Mouse (Mus musculus) stomach, embryonic 14.5 days (tissue): ENCODE measurements at regions not wholly inside any gene's neighbourhood (a gene's known extent, or its start where the extent isn't known, plus 50 kb on each side); places are given as distances from the start of the nearest gene placed in this dataset.

Experiments used
- ATAC-seq: fragments of 200-750 bp; cut with Nextera tagmentation; 2 replicates; pipeline ENCODE4 v1.8.0; 2017; ENCODE audit warnings: low read depth, moderate TSS enrichment; ENCODE audit not compliant: insufficient number of reproducible peaks, insufficient read depth, low FRiP score
- H3K27ac ChIP-seq: fragments of 300-500 bp; sonication (generic); 2 replicates; pipeline ENCODE4 v1.5.1; 2014; ENCODE audit warnings: mild to moderate bottlenecking, low read length, moderate library complexity, mixed read lengths
- H3K27me3 ChIP-seq: fragments of 300-500 bp; sonication (generic); 2 replicates; pipeline ENCODE4 v1.6.1; 2014; ENCODE audit warnings: low read length, control low read depth, mixed read lengths; ENCODE audit not compliant: control insufficient read depth, insufficient read depth
- H3K36me3 ChIP-seq: fragments of 300-500 bp; sonication (generic); 2 replicates; pipeline ENCODE4 v1.6.1; 2014; ENCODE audit warnings: mild to moderate bottlenecking, control low read depth, low read length, moderate library complexity, mixed read lengths; ENCODE audit not compliant: control insufficient read depth, insufficient read depth
- H3K4me1 ChIP-seq: fragments of 300-500 bp; sonication (generic); 2 replicates; pipeline ENCODE4 v1.6.1; 2014; ENCODE audit warnings: low read length, control low read depth, mixed read lengths; ENCODE audit not compliant: control insufficient read depth, insufficient read depth
- H3K4me2 ChIP-seq: fragments of 300-500 bp; sonication (generic); replicated peaks from 2 replicates; pipeline ENCODE4 v1.6.1; 2014; ENCODE audit warnings: low read depth, low read length, control low read depth
- H3K4me3 ChIP-seq: fragments of 300-500 bp; sonication (generic); 2 replicates; pipeline ENCODE4 v1.5.1; 2014; ENCODE audit warnings: low read depth, low read length, control low read depth
- H3K9ac ChIP-seq: fragments of 300-500 bp; sonication (generic); replicated peaks from 2 replicates; pipeline ENCODE4 v1.6.1; 2014; ENCODE audit warnings: low read depth, mild to moderate bottlenecking, control low read depth, low read length, moderate library complexity, mixed read lengths
- H3K9me3 ChIP-seq: fragments of 300-500 bp; sonication (generic); 2 replicates; pipeline ENCODE4 v1.6.1; 2016; ENCODE audit warnings: low read depth, low read length, control low read depth; ENCODE audit not compliant: control insufficient read depth
- WGBS: fragments of 180-500 bp; shearing (Covaris S2); extraction: QIAGEN DNeasy Blood & Tissue Kit; methylation state at CpG from one replicate; pipeline ENCODE4 v1.1.7; 2014; 5-methylcytosine and 5-hydroxymethylcytosine counted together

- H3K27ac ChIP-seq = no peak overlapping the region
- H3K4me1 ChIP-seq = no peaks in the 10 kb centered on the region
- H3K4me2 ChIP-seq = no peak overlapping the region
- H3K36me3 ChIP-seq = no peaks in the 10 kb centered on the region
- no peaks in the 10 kb centered on the region for H3K27me3 ChIP-seq
- H3K9ac ChIP-seq = no peak overlapping the region
- WGBS = 80% methylated on average over 13 of the region's 13 CpGs
- H3K4me3 ChIP-seq = no peak overlapping the region
- ATAC-seq = no peak
- no peaks in the 10 kb centered on the region for H3K9me3 ChIP-seq
Observed at GRCm38 (mm10) chr11:19619494-19619893, 304.7 kb upstream of the Spred2 start.

- 86% methylated on average over 6 of the region's 6 CpGs for WGBS
- Histone ChIP-seq H3K9ac (no peak overlapping the region), H3K4me2 (no peak overlapping the region), H3K9me3 (no peaks in the 10 kb centered on the region), H3K27ac (no peak overlapping the region), H3K36me3 (no peaks in the 10 kb centered on the region), H3K4me3 (no peak overlapping the region), H3K4me1 (no peaks in the 10 kb centered on the region), H3K27me3 (no peaks in the 10 kb centered on the region)
- no peak for ATAC-seq
Observed at GRCm38 (mm10) chr11:19631055-19631695, 293.0 kb upstream of the Spred2 start.

- ATAC-seq = no peak
- Histone ChIP-seq H3K4me1 (no peaks in the 10 kb centered on the region), H3K4me3 (no peak overlapping the region), H3K27me3 (no peaks in the 10 kb centered on the region), H3K27ac (no peak overlapping the region), H3K36me3 (no peaks in the 10 kb centered on the region), H3K9me3 (no peaks in the 10 kb centered on the region), H3K9ac (no peak overlapping the region), H3K4me2 (no peak overlapping the region)
- WGBS = 56% methylated on average over 5 of the region's 5 CpGs
Observed at GRCm38 (mm10) chr11:19632477-19632876, 291.7 kb upstream of the Spred2 start.

- no peaks in the 10 kb centered on the region for H3K27me3 ChIP-seq
- H3K9me3 ChIP-seq = no peaks in the 10 kb centered on the region
- ATAC-seq = no peak
- 72% methylated on average over 5 of the region's 5 CpGs for WGBS
- H3K36me3 ChIP-seq = no peaks in the 10 kb centered on the region
- no peak overlapping the region for H3K9ac ChIP-seq
- H3K27ac ChIP-seq = no peak overlapping the region
- no peak overlapping the region for H3K4me3 ChIP-seq
- no peaks in the 10 kb centered on the region for H3K4me1 ChIP-seq
- no peak overlapping the region for H3K4me2 ChIP-seq
Observed at GRCm38 (mm10) chr11:19633621-19634020, 290.6 kb upstream of the Spred2 start.

- Histone ChIP-seq H3K9me3 (no peaks in the 10 kb centered on the region), H3K36me3 (no peaks in the 10 kb centered on the region), H3K4me2 (no peak overlapping the region), H3K9ac (no peak overlapping the region), H3K27me3 (no peaks in the 10 kb centered on the region), H3K4me3 (no peak overlapping the region), H3K27ac (no peak overlapping the region), H3K4me1 (no peaks in the 10 kb centered on the region)
- WGBS = 74% methylated on average over 8 of the region's 8 CpGs
- no peak for ATAC-seq
Observed at GRCm38 (mm10) chr11:19641153-19641552, 283.0 kb upstream of the Spred2 start.

- Histone ChIP-seq H3K9ac (no peak overlapping the region), H3K27me3 (no peaks in the 10 kb centered on the region), H3K4me1 (no peaks in the 10 kb centered on the region), H3K9me3 (no peaks in the 10 kb centered on the region), H3K36me3 (no peaks in the 10 kb centered on the region), H3K4me2 (no peak overlapping the region), H3K4me3 (no peak overlapping the region), H3K27ac (no peak overlapping the region)
- WGBS = 66% methylated on average over 7 of the region's 7 CpGs
- no peak for ATAC-seq
Observed at GRCm38 (mm10) chr11:19644116-19644795, 279.9 kb upstream of the Spred2 start.

GRCm38 (mm10) chr11:19645106-19645505 is 279.1 kb upstream of the Spred2 start:
- no peaks in the 10 kb centered on the region for H3K36me3 ChIP-seq
- no peaks in the 10 kb centered on the region for H3K27me3 ChIP-seq
- 74% methylated on average over 5 of the region's 5 CpGs for WGBS
- no peaks in the 10 kb centered on the region for H3K4me1 ChIP-seq
- no peak overlapping the region for H3K27ac ChIP-seq
- no peak overlapping the region for H3K4me3 ChIP-seq
- ATAC-seq = no peak
- H3K9ac ChIP-seq = no peak overlapping the region
- no peaks in the 10 kb centered on the region for H3K9me3 ChIP-seq
- no peak overlapping the region for H3K4me2 ChIP-seq

GRCm38 (mm10) chr11:19651522-19651921 is 272.7 kb upstream of the Spred2 start:
- H3K4me1 ChIP-seq = no peaks in the 10 kb centered on the region
- no peak overlapping the region for H3K9ac ChIP-seq
- no peak for ATAC-seq
- no peak overlapping the region for H3K27ac ChIP-seq
- no peaks in the 10 kb centered on the region for H3K36me3 ChIP-seq
- H3K4me2 ChIP-seq = no peak overlapping the region
- 61% methylated on average over 6 of the region's 6 CpGs for WGBS
- no peaks in the 10 kb centered on the region for H3K27me3 ChIP-seq
- no peaks in the 10 kb centered on the region for H3K9me3 ChIP-seq
- H3K4me3 ChIP-seq = no peak overlapping the region

GRCm38 (mm10) chr11:19651929-19652328 is 272.2 kb upstream of the Spred2 start:
- WGBS = 89% methylated on average over 7 of the region's 7 CpGs
- Histone ChIP-seq H3K4me2 (no peak overlapping the region), H3K9me3 (no peaks in the 10 kb centered on the region), H3K4me1 (no peaks in the 10 kb centered on the region), H3K27ac (no peak overlapping the region), H3K4me3 (no peak overlapping the region), H3K27me3 (no peaks in the 10 kb centered on the region), H3K36me3 (no peaks in the 10 kb centered on the region), H3K9ac (no peak overlapping the region)
- no peak for ATAC-seq
